Mouse (Mus musculus) skeletal muscle tissue, adult 2 months (tissue): ENCODE measurements at regions not wholly inside any gene's neighbourhood (a gene's known extent, or its start where the extent isn't known, plus 50 kb on each side); places are given as distances from the start of the nearest gene placed in this dataset.

Experiments used
- DNase-seq: peaks from one replicate; pipeline ENCODE4 v3.0.0-alpha.2; 2012; ENCODE audit warnings: low read depth, low spot score

- no peak for DNase-seq
These were observed 184.8 kb downstream of the Enc1 start for GRCm38 (mm10) chr13:97425731-97426130.

GRCm38 (mm10) chr13:97423911-97424310 lies 183.0 kb downstream of the Enc1 start:
- DNase-seq: no peak

- DNase-seq: no peak
These were observed 182.5 kb downstream of the Enc1 start for GRCm38 (mm10) chr13:97423298-97423817.

GRCm38 (mm10) chr13:97422897-97423296 lies 182.0 kb downstream of the Enc1 start:
- no peak for DNase-seq

- DNase-seq: no peak
These were observed 180.9 kb downstream of the Enc1 start for GRCm38 (mm10) chr13:97421831-97422230.

- no peak for DNase-seq
These were observed 179.9 kb downstream of the Enc1 start for GRCm38 (mm10) chr13:97420773-97421172.

- no peak for DNase-seq
These were observed 178.2 kb downstream of the Enc1 start for GRCm38 (mm10) chr13:97419100-97419499.

GRCm38 (mm10) chr13:97418681-97419080 lies 177.8 kb downstream of the Enc1 start:
- no peak for DNase-seq

- no peak for DNase-seq
These were observed 177.2 kb downstream of the Enc1 start for GRCm38 (mm10) chr13:97418081-97418480.

- DNase-seq: peak; percentile 12
These were observed 175.2 kb downstream of the Enc1 start for GRCm38 (mm10) chr13:97415927-97416709.

- no peak for DNase-seq
These were observed 174.5 kb downstream of the Enc1 start for GRCm38 (mm10) chr13:97415381-97415780.

GRCm38 (mm10) chr13:97412151-97412550 lies 171.2 kb downstream of the Enc1 start:
- no peak for DNase-seq

- no peak for DNase-seq
These were observed 169.8 kb downstream of the Enc1 start for GRCm38 (mm10) chr13:97410550-97411201.

- DNase-seq: no peak
These were observed 169.1 kb downstream of the Enc1 start for GRCm38 (mm10) chr13:97409891-97410525.

GRCm38 (mm10) chr13:97409291-97409780 lies 168.4 kb downstream of the Enc1 start:
- no peak for DNase-seq

GRCm38 (mm10) chr13:97408414-97409290 lies 167.7 kb downstream of the Enc1 start:
- no peak for DNase-seq

- DNase-seq: no peak
These were observed 166.9 kb downstream of the Enc1 start for GRCm38 (mm10) chr13:97407773-97408172.

GRCm38 (mm10) chr13:97406678-97407077 lies 165.8 kb downstream of the Enc1 start:
- no peak for DNase-seq

- DNase-seq: no peak
These were observed 161.4 kb downstream of the Enc1 start for GRCm38 (mm10) chr13:97402164-97402761.

- no peak for DNase-seq
These were observed 160.7 kb downstream of the Enc1 start for GRCm38 (mm10) chr13:97401620-97402019.

GRCm38 (mm10) chr13:97398041-97398440 lies 157.1 kb downstream of the Enc1 start:
- DNase-seq: no peak
